Mouse (Mus musculus): ENCODE measurements around the gene Npas3. TPM values are rescaled to one million over a fixed set of nuclear protein-coding genes. Genes with fewer than 3 reads are reported as not detected.

The Npas3 gene
- polyA plus RNA-seq, 1 experiment from 2014 or later = 0.49 TPM

DNA sequence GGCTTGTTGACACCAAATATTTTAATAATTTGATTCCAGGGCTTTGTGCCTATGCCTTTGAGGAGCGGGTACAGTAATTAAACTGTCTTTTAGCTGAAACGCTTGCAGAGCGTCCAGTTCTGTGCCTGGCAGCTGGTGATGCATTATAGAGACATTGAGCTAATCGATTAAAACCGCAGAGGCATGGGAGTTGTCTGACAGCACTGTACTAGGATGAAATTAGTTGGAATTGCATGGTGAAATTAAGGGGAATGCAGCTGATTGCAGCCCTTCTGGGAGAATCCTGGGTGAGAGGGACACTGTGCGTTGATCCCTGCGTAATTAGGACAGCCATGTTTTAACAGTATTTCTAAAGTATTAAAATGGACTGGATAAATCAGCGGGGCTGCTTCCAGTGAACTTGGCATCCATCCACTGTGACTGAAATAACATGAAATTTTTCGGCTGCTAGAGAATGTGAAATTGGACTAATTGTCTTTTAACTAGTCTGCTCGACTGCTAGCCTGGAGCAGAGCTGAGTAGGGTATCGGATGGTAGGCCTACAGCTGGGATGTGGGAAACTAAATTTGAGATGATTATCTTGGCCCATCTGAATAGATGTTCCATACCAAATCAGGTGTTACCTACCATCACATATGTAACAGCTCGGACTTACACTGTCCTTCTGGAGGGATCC, 318.4 kb downstream of the Npas3 start:
- no peak for ATAC-seq (replicated peaks; ENCODE audit: extremely low read depth, insufficient read depth, low FRiP score)

DNA sequence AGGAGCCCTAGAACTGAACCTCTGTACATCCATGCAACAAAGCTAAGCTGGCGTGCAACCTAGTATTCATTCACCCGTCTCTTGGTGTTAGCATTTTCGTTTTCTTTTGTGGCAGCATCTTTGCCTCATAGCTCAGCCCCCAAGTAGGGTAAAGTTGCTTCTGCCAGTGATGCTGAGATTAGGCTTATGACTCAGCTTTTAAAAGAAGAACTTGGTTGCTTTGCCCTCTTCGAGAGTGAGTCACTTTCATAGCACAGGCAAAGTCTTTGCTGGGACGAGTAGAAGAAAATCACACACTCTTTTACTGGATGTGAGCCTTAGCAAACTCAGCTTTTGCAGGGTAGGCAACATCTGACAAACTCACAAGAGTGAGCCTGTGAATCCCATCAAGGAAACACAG, 332.7 kb downstream of the Npas3 start:
- H3K27ac ChIP-seq (ENCODE audit: low read length) = no peak overlapping the region
- no peaks in the 10 kb centered on the region for H3K27me3 ChIP-seq (ENCODE audit: control insufficient read depth, insufficient read depth, low read length)
- no peak overlapping the region for H3K4me2 ChIP-seq (ENCODE audit: low read depth, low read length)
- WGBS = 81% methylated on average over 5 of the region's 5 CpGs
- no peaks in the 10 kb centered on the region for H3K4me1 ChIP-seq (ENCODE audit: control insufficient read depth, insufficient read depth, low read length)
- H3K4me3 ChIP-seq (ENCODE audit: low read length) = no peak overlapping the region
- no peaks in the 10 kb centered on the region for H3K36me3 ChIP-seq (ENCODE audit: control insufficient read depth, insufficient read depth)
- ATAC-seq (replicated peaks; ENCODE audit: extremely low read depth, insufficient read depth, low FRiP score) = no peak
- no peak overlapping the region for H3K9ac ChIP-seq (ENCODE audit: low read length)
- no peaks in the 10 kb centered on the region for H3K9me3 ChIP-seq (replicated peaks; ENCODE audit: control insufficient read depth, low read length)

More for the DNA sequence above, 318.4 kb downstream of the Npas3 start:
- no peaks in the 10 kb centered on the region for H3K36me3 ChIP-seq (ENCODE audit: control insufficient read depth, insufficient read depth)
- no peak overlapping the region for H3K4me2 ChIP-seq (ENCODE audit: low read depth, low read length)
- 77% methylated on average over 12 of the region's 12 CpGs for WGBS
- no peak overlapping the region for H3K9ac ChIP-seq (ENCODE audit: low read length)
- H3K9me3 ChIP-seq (replicated peaks; ENCODE audit: control insufficient read depth, low read length) = no peaks in the 10 kb centered on the region
- no peak overlapping the region for H3K27ac ChIP-seq (ENCODE audit: low read length)
- H3K4me1 ChIP-seq (ENCODE audit: control insufficient read depth, insufficient read depth, low read length) = no peaks in the 10 kb centered on the region
- no peaks in the 10 kb centered on the region for H3K27me3 ChIP-seq (ENCODE audit: control insufficient read depth, insufficient read depth, low read length)
- no peak overlapping the region for H3K4me3 ChIP-seq (ENCODE audit: low read length)

DNA sequence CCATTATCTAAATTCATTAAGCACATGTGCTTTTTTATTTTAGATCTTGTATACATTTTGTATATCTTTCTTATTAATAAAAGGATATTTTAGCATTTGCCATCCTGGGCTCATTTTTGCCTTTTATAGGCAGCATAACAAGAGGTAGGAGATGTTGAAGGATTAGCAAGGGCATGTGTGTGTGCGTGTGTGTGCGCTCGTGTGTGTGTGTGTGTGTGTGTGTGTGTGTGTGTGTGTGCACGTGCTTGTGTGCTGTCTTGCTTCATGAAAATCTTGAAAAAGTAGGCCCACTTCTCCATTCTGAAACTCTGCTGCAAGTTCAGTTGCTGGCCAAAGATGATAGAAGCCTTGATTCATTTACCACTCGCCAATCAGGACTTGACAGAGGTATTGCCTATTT, 338.8 kb downstream of the Npas3 start:
- 75% methylated on average over 5 of the region's 5 CpGs for WGBS
- peaks cover 8% of the 10 kb centered on the region; the same call in 1 of the 2 replicates for H3K4me1 ChIP-seq (ENCODE audit: control insufficient read depth, insufficient read depth, low read length)
- H3K27me3 ChIP-seq (ENCODE audit: control insufficient read depth, insufficient read depth, low read length) = no peaks in the 10 kb centered on the region
- H3K4me3 ChIP-seq (ENCODE audit: low read length) = no peak overlapping the region
- no peaks in the 10 kb centered on the region for H3K9me3 ChIP-seq (replicated peaks; ENCODE audit: control insufficient read depth, low read length)
- H3K36me3 ChIP-seq (ENCODE audit: control insufficient read depth, insufficient read depth) = no peaks in the 10 kb centered on the region
- no peak overlapping the region for H3K9ac ChIP-seq (ENCODE audit: low read length)
- peak overlapping the region; percentile 28; the same call in 1 of the 2 replicates for H3K4me2 ChIP-seq (ENCODE audit: low read depth, low read length)
- ATAC-seq (replicated peaks; ENCODE audit: extremely low read depth, insufficient read depth, low FRiP score) = no peak
- H3K27ac ChIP-seq (ENCODE audit: low read length) = no peak overlapping the region

DNA sequence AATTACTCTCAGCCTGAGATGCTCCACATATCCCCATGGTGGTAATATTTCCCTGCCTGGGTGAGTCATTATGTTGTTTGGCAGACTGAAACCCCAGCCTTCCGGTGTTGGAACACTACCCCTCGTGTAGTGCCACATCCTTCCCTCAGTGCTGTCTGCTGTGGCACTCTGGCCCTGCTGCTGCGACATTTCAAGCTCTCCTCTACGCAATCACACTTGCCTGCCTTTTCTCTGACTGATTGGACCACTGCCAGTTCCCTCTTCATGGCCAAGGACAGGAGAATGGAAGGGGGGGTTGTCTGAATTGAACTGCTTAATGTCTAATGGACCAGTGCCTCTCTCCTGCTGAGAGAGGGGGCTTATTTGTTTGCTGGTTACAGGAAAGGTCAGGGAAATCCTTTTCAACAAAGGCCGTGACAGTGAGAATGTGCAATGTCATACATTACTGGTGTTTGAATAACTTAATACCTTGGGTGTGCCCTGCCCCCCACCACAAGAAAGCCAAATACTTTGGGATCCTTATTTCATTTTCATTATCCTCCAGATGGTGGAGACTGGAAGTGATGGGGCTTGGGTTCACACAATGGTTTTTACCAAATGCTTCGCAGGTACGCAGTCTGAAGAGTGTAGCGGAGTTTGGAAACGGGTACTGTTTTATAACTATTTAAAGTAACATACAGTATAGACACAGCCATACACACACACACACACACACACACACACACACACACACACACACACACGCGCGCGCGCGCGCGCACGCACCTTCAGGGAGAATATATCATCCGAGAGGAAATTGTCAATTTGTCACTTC, 339.4 kb downstream of the Npas3 start:
- no peak overlapping the region for H3K9ac ChIP-seq (ENCODE audit: low read length)
- H3K27me3 ChIP-seq (ENCODE audit: control insufficient read depth, insufficient read depth, low read length) = no peaks in the 10 kb centered on the region
- no peak overlapping the region for H3K4me3 ChIP-seq (ENCODE audit: low read length)
- H3K9me3 ChIP-seq (replicated peaks; ENCODE audit: control insufficient read depth, low read length) = no peaks in the 10 kb centered on the region
- no peak overlapping the region for H3K27ac ChIP-seq (ENCODE audit: low read length)
- ATAC-seq (replicated peaks; ENCODE audit: extremely low read depth, insufficient read depth, low FRiP score) = peak; percentile 55
- peak overlapping the region; percentile 28; the same call in 1 of the 2 replicates for H3K4me2 ChIP-seq (ENCODE audit: low read depth, low read length)
- no peaks in the 10 kb centered on the region for H3K36me3 ChIP-seq (ENCODE audit: control insufficient read depth, insufficient read depth)
- peaks cover 8% of the 10 kb centered on the region; the same call in 1 of the 2 replicates for H3K4me1 ChIP-seq (ENCODE audit: control insufficient read depth, insufficient read depth, low read length)
- WGBS = 74% methylated on average over 19 of the region's 19 CpGs

DNA sequence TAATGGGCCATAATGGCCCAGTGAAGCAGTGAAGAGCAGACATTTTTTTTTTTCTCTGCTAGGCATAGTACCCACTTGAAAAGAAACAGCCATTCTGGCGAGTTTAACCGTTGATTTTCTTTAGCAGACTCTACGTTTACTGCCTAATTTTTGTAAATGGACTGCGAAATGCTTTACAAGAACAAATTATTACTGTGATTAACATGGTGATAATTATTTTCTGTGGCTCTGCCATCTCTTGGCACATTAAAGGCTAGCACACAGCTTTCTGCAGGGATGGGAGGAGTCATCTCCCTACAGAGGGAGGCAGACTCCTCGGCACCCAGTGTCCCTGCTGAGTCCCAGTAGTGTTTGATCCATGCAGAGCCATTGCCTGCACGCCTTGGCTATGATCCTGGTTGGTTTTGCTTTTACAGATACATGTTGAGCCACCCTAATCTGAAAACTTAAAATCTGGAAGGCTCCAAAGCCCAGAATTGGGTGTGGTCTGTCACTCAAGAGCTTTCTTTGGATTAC, 341.0 kb downstream of the Npas3 start:
- Histone ChIP-seq H3K9ac (ENCODE audit: low read length) (no peak overlapping the region), H3K4me1 (ENCODE audit: control insufficient read depth, insufficient read depth, low read length) (peaks cover 8% of the 10 kb centered on the region; the same call in 1 of the 2 replicates), H3K36me3 (ENCODE audit: control insufficient read depth, insufficient read depth) (no peaks in the 10 kb centered on the region), H3K27ac (ENCODE audit: low read length) (no peak overlapping the region), H3K9me3 (replicated peaks; ENCODE audit: control insufficient read depth, low read length) (no peaks in the 10 kb centered on the region), H3K4me3 (ENCODE audit: low read length) (no peak overlapping the region), H3K4me2 (ENCODE audit: low read depth, low read length) (no peak overlapping the region), H3K27me3 (ENCODE audit: control insufficient read depth, insufficient read depth, low read length) (no peaks in the 10 kb centered on the region)
- ATAC-seq (replicated peaks; ENCODE audit: extremely low read depth, insufficient read depth, low FRiP score) = no peak
- 59% methylated on average over 6 of the region's 6 CpGs for WGBS

DNA sequence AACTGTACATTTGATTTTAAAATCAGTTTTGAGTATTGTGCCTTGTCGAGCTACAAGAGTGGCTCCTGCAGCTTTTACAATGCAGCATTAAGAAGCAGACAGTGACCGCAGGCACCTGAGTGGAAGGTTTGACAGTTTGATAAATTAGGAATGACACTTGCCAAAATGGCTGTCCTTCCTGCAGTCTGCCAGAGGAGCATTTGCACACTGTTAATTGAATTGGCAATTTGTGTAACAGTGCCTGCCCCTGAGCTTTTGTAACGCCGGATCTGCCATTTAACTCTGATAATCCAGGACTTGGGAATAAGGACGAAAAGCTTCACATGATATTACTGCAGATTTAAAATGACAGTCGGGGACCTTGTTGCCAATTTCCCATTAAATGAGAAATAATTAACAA, 357.2 kb downstream of the Npas3 start:
- 76% methylated on average over 6 of the region's 6 CpGs for WGBS
- no peaks in the 10 kb centered on the region for H3K27me3 ChIP-seq (ENCODE audit: control insufficient read depth, insufficient read depth, low read length)
- no peaks in the 10 kb centered on the region for H3K36me3 ChIP-seq (ENCODE audit: control insufficient read depth, insufficient read depth)
- no peaks in the 10 kb centered on the region for H3K4me1 ChIP-seq (ENCODE audit: control insufficient read depth, insufficient read depth, low read length)
- no peak overlapping the region for H3K4me3 ChIP-seq (ENCODE audit: low read length)
- no peak overlapping the region for H3K4me2 ChIP-seq (ENCODE audit: low read depth, low read length)
- H3K9me3 ChIP-seq (replicated peaks; ENCODE audit: control insufficient read depth, low read length) = no peaks in the 10 kb centered on the region
- H3K9ac ChIP-seq (ENCODE audit: low read length) = no peak overlapping the region
- H3K27ac ChIP-seq (ENCODE audit: low read length) = no peak overlapping the region
- ATAC-seq (replicated peaks; ENCODE audit: extremely low read depth, insufficient read depth, low FRiP score) = no peak

DNA sequence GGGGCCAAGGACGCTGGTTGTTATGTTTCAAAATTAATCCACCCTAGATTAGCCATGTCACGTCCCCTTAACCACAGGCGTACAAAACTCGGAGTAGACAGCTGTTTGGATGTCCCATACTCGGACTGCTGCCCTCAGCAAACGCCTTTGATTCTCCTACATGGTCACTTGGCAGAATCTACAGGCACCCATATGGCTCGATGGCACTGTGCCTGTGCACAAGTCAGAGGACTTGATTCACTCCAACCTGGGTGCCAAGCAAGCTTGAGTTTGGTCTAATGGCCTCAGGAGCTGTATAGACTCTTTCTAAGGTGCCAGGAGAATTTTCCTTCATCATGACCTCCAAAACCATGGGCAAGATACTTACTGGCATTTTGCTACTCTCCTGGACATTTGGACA, 363.6 kb downstream of the Npas3 start:
- Histone ChIP-seq H3K4me1 (ENCODE audit: control insufficient read depth, insufficient read depth, low read length) (no peaks in the 10 kb centered on the region), H3K4me3 (ENCODE audit: low read length) (no peak overlapping the region), H3K36me3 (ENCODE audit: control insufficient read depth, insufficient read depth) (no peaks in the 10 kb centered on the region), H3K9me3 (replicated peaks; ENCODE audit: control insufficient read depth, low read length) (no peaks in the 10 kb centered on the region), H3K4me2 (ENCODE audit: low read depth, low read length) (no peak overlapping the region), H3K9ac (ENCODE audit: low read length) (no peak overlapping the region), H3K27me3 (ENCODE audit: control insufficient read depth, insufficient read depth, low read length) (no peaks in the 10 kb centered on the region), H3K27ac (ENCODE audit: low read length) (no peak overlapping the region)
- ATAC-seq (replicated peaks; ENCODE audit: extremely low read depth, insufficient read depth, low FRiP score) = no peak
- WGBS = 85% methylated on average over 7 of the region's 7 CpGs

DNA sequence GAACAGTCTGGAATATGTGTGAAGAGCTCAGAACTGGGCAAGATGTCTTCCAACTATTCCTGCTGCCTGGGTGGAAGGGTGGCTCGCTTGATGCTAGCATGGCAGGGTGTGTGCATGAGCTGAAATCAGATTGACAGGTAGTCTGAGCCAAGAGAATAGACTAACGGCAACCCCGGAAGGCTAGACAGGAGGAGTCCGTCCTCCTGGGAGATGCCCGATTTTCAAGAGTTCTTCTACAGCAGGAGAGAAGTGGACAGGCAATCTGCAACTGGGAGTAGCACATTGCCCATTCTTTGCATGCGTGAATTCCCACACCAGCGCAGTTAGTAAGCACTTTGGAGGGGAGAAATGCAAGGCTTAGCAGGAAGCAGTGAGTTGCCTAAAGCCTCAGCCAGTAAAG, 372.8 kb downstream of the Npas3 start:
- no peak overlapping the region for H3K27ac ChIP-seq (ENCODE audit: low read length)
- ATAC-seq (replicated peaks; ENCODE audit: extremely low read depth, insufficient read depth, low FRiP score) = no peak
- H3K27me3 ChIP-seq (ENCODE audit: control insufficient read depth, insufficient read depth, low read length) = no peaks in the 10 kb centered on the region
- H3K36me3 ChIP-seq (ENCODE audit: control insufficient read depth, insufficient read depth) = no peaks in the 10 kb centered on the region
- no peak overlapping the region for H3K9ac ChIP-seq (ENCODE audit: low read length)
- no peaks in the 10 kb centered on the region for H3K4me1 ChIP-seq (ENCODE audit: control insufficient read depth, insufficient read depth, low read length)
- H3K4me2 ChIP-seq (ENCODE audit: low read depth, low read length) = no peak overlapping the region
- no peak overlapping the region for H3K4me3 ChIP-seq (ENCODE audit: low read length)
- WGBS = 79% methylated on average over 7 of the region's 7 CpGs
- no peaks in the 10 kb centered on the region for H3K9me3 ChIP-seq (replicated peaks; ENCODE audit: control insufficient read depth, low read length)

DNA sequence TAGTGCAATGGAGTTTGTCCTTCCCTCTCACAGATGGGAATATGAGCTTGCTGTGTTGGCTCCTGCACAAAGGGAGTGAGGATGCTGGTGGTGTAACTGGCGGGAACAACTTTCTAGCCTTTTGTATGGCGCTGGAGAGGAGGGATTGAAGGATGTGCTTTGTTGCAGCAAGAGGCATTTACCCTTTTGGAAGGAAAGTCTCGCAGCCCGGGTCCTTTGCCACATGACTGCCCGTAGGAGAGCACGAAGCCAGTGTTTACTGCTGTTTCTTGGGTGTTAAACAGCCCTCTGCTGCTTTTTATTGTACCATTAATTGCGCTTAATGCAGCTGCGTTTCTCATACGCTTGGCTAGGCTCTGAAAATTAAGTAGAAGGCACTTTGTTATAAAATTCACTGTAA, 375.3 kb downstream of the Npas3 start:
- H3K36me3 ChIP-seq (ENCODE audit: control insufficient read depth, insufficient read depth) = no peaks in the 10 kb centered on the region
- no peaks in the 10 kb centered on the region for H3K9me3 ChIP-seq (replicated peaks; ENCODE audit: control insufficient read depth, low read length)
- no peak overlapping the region for H3K4me2 ChIP-seq (ENCODE audit: low read depth, low read length)
- no peaks in the 10 kb centered on the region for H3K27me3 ChIP-seq (ENCODE audit: control insufficient read depth, insufficient read depth, low read length)
- H3K9ac ChIP-seq (ENCODE audit: low read length) = no peak overlapping the region
- 80% methylated on average over 9 of the region's 9 CpGs for WGBS
- no peak overlapping the region for H3K27ac ChIP-seq (ENCODE audit: low read length)
- H3K4me3 ChIP-seq (ENCODE audit: low read length) = no peak overlapping the region
- ATAC-seq (replicated peaks; ENCODE audit: extremely low read depth, insufficient read depth, low FRiP score) = no peak
- no peaks in the 10 kb centered on the region for H3K4me1 ChIP-seq (ENCODE audit: control insufficient read depth, insufficient read depth, low read length)
